Mouse (Mus musculus): ENCODE data around the gene Tex19.1.
"Not testable (repeated sequence)": the region's sequence is repeated elsewhere in the genome, so short reads cannot be mapped to it uniquely, and the experiment has no call there.

DNA sequence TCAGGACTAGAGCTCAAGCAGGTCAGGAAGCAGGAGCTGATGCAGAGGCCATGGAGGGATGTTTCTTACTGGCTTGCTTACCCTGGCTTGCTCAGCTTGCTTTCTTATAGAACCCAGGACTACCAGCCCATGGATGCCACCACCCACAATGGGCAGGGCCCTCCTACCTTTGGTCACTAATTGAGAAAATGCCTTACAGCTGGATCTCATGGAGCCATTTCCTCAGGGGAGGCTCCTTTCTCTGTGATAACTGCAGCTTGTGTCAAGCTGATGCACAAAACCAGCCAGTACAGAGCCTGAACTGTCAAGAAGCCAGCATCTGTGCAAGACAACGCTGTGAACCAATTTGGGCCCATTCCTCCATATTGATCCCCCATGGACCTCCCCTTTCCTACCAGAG is 38.7 kb upstream of the Tex19.1 start:
- not testable (repeated sequence) for TF ChIP-seq CTCF, POLR2A (IDR thresholded peaks at IDR 0.05; ENCODE audit: insufficient read depth, low read depth, low read length)

Measured in olfactory bulb, adult 2 months (tissue).